Mouse (Mus musculus) lung, postnatal 25 days (tissue): ENCODE data around the gene Vmn1r116.
"Not testable (repeated sequence)": the region's sequence is repeated elsewhere in the genome, so short reads cannot be mapped to it uniquely, and the experiment has no call there.

ENCODE experiments used
- DNase-seq: peaks from one replicate; pipeline ENCODE4 v3.0.0; 2022; ENCODE audit warnings: low spot score

Vmn1r116 gene

DNA sequence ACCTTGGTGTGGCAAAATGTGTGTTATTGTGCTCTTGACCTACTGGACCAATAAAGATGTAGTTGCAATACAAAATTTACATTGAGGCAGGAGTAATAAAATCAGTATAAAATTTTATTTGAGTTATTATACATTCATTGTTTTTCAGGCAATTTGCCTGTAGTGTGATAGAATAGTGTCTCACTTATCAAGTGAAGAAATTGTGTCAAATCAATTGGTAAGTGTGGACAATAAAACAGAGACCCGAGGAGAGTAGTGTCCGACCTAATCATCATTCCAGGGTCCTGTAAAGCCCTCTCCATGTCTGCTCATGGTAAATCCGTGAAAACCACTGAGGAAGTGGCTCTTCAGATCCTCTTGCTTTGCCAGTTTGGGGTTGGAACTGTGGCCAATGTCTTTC lies at the start of gene Vmn1r116:
Gene Vmn1r116, plus strand, starts transcription at position 301 of the 400 bp plus-strand sequence.
- not testable (repeated sequence) for DNase-seq

DNA sequence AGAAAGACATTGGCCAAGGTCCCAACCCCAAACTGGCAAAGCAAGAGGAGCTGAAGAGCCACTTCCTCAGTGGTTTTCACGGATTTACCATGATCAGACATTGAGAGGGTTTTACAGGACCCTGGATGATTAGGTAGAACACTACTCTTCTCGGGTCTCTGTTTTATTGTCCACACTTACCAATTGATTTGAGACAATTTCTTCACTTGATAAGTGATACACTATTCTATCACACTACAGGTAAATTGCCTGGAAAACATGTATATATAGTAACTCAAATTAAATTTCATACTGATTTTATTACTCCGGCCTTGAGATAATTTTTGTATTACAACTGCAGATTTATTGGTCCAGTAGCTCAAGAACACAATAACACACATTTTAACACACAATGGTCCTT lies 27.2 kb upstream of the Vmn1r116 start, which contains the start of gene Vmn1r115:
Gene Vmn1r115, minus strand, starts transcription at position 101 of the 400 bp plus-strand sequence.
- not testable (repeated sequence) for DNase-seq

DNA sequence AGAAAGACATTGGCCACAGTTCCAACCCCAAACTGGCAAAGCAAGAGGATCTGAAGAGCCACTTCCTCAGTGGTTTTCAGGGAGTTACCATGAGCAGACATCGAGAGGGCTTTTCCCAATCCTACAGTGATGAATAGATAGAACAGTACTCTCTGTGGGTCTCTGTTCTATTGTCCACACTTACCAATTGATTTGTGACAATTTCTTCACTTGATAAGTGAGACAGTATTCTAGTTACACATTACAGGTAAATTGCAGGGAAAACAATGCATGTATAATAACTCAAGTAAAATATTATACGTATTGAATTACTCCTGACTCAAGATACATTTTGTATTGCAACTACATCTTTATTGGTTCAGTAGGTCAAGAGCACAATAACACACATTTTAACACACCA lies 12.0 kb downstream of the Vmn1r116 start, which contains the start of gene Vmn1r117:
Gene Vmn1r117, minus strand, starts transcription at position 101 of the 400 bp plus-strand sequence.
- not testable (repeated sequence) for DNase-seq

DNA sequence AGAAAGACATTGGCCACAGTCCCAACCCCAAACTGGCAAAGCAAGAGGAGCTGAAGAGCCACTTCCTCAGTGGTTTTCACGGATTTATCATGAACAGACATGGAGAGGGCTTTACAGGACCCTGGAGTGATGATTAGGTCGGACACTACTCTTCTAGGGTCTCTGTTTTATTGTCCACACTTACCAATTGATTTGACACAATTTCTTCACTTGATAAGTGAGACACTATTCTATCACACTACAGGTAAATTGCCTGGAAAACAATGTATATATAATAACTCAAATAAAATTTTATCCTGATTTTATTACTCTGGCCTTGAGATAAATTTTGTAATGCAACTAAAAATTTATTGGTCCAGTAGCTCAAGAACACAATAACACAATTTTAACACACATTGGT lies 40.2 kb downstream of the Vmn1r116 start, which contains the start of gene Vmn1r118:
Gene Vmn1r118, minus strand, starts transcription at position 101 of the 400 bp plus-strand sequence.
- not testable (repeated sequence) for DNase-seq
